Comparison of ENCODE assay signal across 13 mouse cellular contexts in genomic region chr19:16140710-16141109, GRCm38 (mm10). TPM values are rescaled to one million over a fixed set of nuclear protein-coding genes. Genes with fewer than 3 reads are reported as not detected.
DNase-seq lines count a peak whose midpoint lies in the region; ATAC-seq and TF ChIP-seq lines count a peak whose summit lies in the region.
"Had no signal": no experiment of that assay in that cellular context is flagged by ENCODE, and none has a peak within 500 bp of the region (broad histone marks: within the 10 kb centered on the region; RNA-seq: fewer than 3 reads in every experiment).

No protein-coding gene starts in this region.

- TF ChIP-seq EP300 in liver, embryonic 14.5 days (IDR thresholded peaks at IDR 0.05; ENCODE audit: low read depth): no peak

- no peaks in the 10 kb centered on the region for H3K27me3 ChIP-seq in liver, embryonic 14.5 days (ENCODE audit: control insufficient read depth, insufficient read depth, low read length)
- H3K27me3 ChIP-seq: stomach, embryonic 15.5 days had no signal

- peak overlapping the region; percentile 7; the same call in 1 of the 2 replicates for H3K4me2 ChIP-seq in liver, embryonic 14.5 days (ENCODE audit: low read depth)
- H3K4me2 ChIP-seq: stomach, embryonic 15.5 days had no signal

- TF ChIP-seq CTCF in liver, embryonic 14.5 days (IDR thresholded peaks at IDR 0.05; ENCODE audit: low read depth): no peak

- no peak overlapping the region for H3K4me3 ChIP-seq in liver, embryonic 14.5 days (ENCODE audit: insufficient read depth in 1 of 2, low read depth in 2 of 2, low read length in 2 of 2)
- H3K4me3 ChIP-seq: stomach, embryonic 15.5 days had no signal

- 16% methylated on average over 4 of the region's 4 CpGs for WGBS in liver, embryonic 14.5 days (ENCODE audit: insufficient replicate concordance)

- peaks cover 2 to 39% of the 10 kb centered on the region in 2 experiments; a peak in 2 of 4 replicates for H3K4me1 ChIP-seq in liver, embryonic 14.5 days (replicated peaks; ENCODE audit: control insufficient read depth in 2 of 2, insufficient read depth in 2 of 2, low read length in 1 of 2)

- H3K36me3 ChIP-seq in liver, embryonic 14.5 days (replicated peaks; ENCODE audit: control insufficient read depth, insufficient read depth, low read depth): no peaks in the 10 kb centered on the region
- H3K36me3 ChIP-seq: G1E; stomach, embryonic 15.5 days had no signal

- H3K9ac ChIP-seq in liver, embryonic 14.5 days (replicated peaks): no peak overlapping the region
- H3K9ac ChIP-seq: stomach, embryonic 15.5 days had no signal

- no peak overlapping the region for H3K27ac ChIP-seq in liver, embryonic 14.5 days
- H3K27ac ChIP-seq: stomach, embryonic 15.5 days had no signal

- DNase-seq in kidney, adult 9 months: peak; percentile 39
- DNase-seq in kidney, postnatal 25 days: no peak
- peak; percentile 88 for DNase-seq in 416B (ENCODE audit: low read depth)
- DNase-seq in liver, embryonic 14.5 days (ENCODE audit: low read depth in 3 of 3, low spot score in 3 of 3): peak in 1 of 3 experiments; percentile 32
- no peak for DNase-seq in adrenal gland, postnatal 36 days
- no peak for DNase-seq in urinary bladder, adult 2 months (ENCODE audit: low spot score)
- no peak for DNase-seq in retina, postnatal 1 day
- DNase-seq: adrenal gland, postnatal 25 days; cerebellum, postnatal 25 days; layer of hippocampus, postnatal 36 days had no signal

- peak; percentile 23 for ATAC-seq in activated CD4-positive, CD25-positive, alpha-beta regulatory T cell, adult 4 months
- ATAC-seq in liver, embryonic 14.5 days (ENCODE audit: insufficient read depth): no peak

- no peaks in the 10 kb centered on the region for H3K9me3 ChIP-seq in liver, embryonic 14.5 days (ENCODE audit: control insufficient read depth, low read length)
- H3K9me3 ChIP-seq: G1E; stomach, embryonic 15.5 days had no signal

RNA-seq across cellular contexts. Expression of gene Gnaq, which starts 8.1 kb away (rescaled TPM):
- 10 to 100 TPM; 18.3 to 23.3 TPM for polyA plus RNA-seq in activated CD4-positive, CD25-positive, alpha-beta regulatory T cell, adult 4 months (2017; shearing (Covaris generic))
- polyA plus RNA-seq in liver, embryonic 14.5 days (2012; rRNA removed): 2.1 and 2.7 TPM in 2 replicates
- polyA plus RNA-seq in liver, embryonic 14.5 days (2014; fragmentation: Nextera tagmentation; extraction: Ambion mirVana): 1.4 and 1.7 TPM in 2 replicates
- total RNA-seq in adrenal gland, postnatal 36 days (2021): 10 to 100 TPM; 56.8 to 58.0 TPM
- polyA plus RNA-seq in urinary bladder, adult 2 months (2012; rRNA removed): 30.2 and 43.8 TPM in 2 replicates
- polyA plus RNA-seq: G1E had no signal

Comparison
In these comparisons a context has a peak if more than half of its experiments do, and no peak if none do; other contexts are left out.
1. DNase-seq: peak in kidney, adult 9 months (single experiment) and 416B (single experiment); none in kidney, postnatal 25 days (0 of 2), adrenal gland, postnatal 36 days (0 of 2), urinary bladder, adult 2 months (single experiment) and retina, postnatal 1 day (single experiment).